Mouse (Mus musculus) bone marrow macrophage, adult 2 months (primary cell): ENCODE measurements around the gene Rcan2.

Source experiments
- CTCF ChIP-seq: IDR thresholded peaks from 2 replicates; pipeline ENCODE4 v1.5.1; 2012; ENCODE audit warnings: low read depth, mild to moderate bottlenecking, low read length, moderate library complexity
- POLR2A ChIP-seq: IDR thresholded peaks from 2 replicates; pipeline ENCODE4 v1.6.1; 2012; ENCODE audit warnings: mild to moderate bottlenecking, low read depth, low read length, borderline replicate concordance

- no peak for TF ChIP-seq CTCF
- TF ChIP-seq POLR2A = no peak
These were observed 274.4 kb downstream of the Rcan2 start for GRCm38 (mm10) chr17:44075601-44076000.
